Mouse (Mus musculus): ENCODE data around the gene Pnrc2. TPM values are rescaled to one million over a fixed set of nuclear protein-coding genes. Genes with fewer than 3 reads are reported as not detected.

Gene Pnrc2
- total and polyA plus RNA-seq, 3 experiments, result 48.0 to 76.3 (median 49.8) TPM

DNA sequence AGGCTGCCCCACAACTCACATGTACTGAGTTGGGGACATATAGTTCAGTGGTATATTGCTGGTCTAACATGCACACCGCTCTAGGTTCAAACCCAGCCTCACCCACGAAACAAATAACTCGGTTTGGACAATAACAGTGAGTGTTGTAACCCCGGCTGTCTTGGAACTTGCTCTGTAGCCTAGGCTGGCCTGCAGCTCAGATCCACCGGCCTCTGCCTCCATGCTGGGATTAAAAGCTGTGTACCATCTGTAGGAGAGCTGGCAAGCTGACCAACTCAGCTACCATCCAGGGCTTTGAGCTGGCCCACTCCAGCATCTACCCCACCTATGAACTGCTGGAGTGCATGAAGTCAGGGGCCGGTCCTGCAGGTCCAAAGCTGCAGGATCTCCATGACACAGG lies 6.4 kb upstream of the Pnrc2 start:
- H3K27ac ChIP-seq (ENCODE audit: control insufficient read depth, low read depth, low read length), result no peak overlapping the region
- no peak for DNase-seq (ENCODE audit: low read depth, low spot score)
- no peak overlapping the region for H3K4me3 ChIP-seq (ENCODE audit: control insufficient read depth in 1 of 2, insufficient read depth in 1 of 2, low read depth in 2 of 2, low read length in 2 of 2)
- H3K9ac ChIP-seq (ENCODE audit: control insufficient read depth, low read depth, low read length, poor library complexity, severe bottlenecking), result no peak overlapping the region
- H3K36me3 ChIP-seq (ENCODE audit: control insufficient read depth in 1 of 2, insufficient read depth in 2 of 2, low read length in 2 of 2), result peaks cover 0 to 8% of the 10 kb centered on the region in 2 experiments; a peak in 2 of 4 replicates
- no peaks in the 10 kb centered on the region for H3K9me3 ChIP-seq (replicated peaks; ENCODE audit: insufficient read depth, low read length)
- H3K27me3 ChIP-seq (ENCODE audit: control insufficient read depth in 1 of 2, insufficient read depth in 2 of 2, low read length in 2 of 2), result no peaks in the 10 kb centered on the region
- TF ChIP-seq TCF12 (IDR thresholded peaks at IDR 0.05; ENCODE audit: low read depth, low read length) (no peak), E2F4 (IDR thresholded peaks at IDR 0.05; ENCODE audit: borderline replicate concordance, low read depth, low read length) (no peak), GATA1 (IDR thresholded peaks at IDR 0.05; ENCODE audit: low read depth, low read length) (no peak), KAT2A (conservative IDR thresholded peaks at IDR 0.05; ENCODE audit: low read depth, low read length) (no peak)
- H3K4me1 ChIP-seq (ENCODE audit: control insufficient read depth in 1 of 2, insufficient read depth in 2 of 2, low read length in 2 of 2), result peaks cover 7 to 14% of the 10 kb centered on the region in 2 experiments
- H3K79me2 ChIP-seq (ENCODE audit: control insufficient read depth, insufficient read depth, low read length, poor library complexity), result no peaks in the 10 kb centered on the region; the same call in 1 of the 2 replicates

DNA sequence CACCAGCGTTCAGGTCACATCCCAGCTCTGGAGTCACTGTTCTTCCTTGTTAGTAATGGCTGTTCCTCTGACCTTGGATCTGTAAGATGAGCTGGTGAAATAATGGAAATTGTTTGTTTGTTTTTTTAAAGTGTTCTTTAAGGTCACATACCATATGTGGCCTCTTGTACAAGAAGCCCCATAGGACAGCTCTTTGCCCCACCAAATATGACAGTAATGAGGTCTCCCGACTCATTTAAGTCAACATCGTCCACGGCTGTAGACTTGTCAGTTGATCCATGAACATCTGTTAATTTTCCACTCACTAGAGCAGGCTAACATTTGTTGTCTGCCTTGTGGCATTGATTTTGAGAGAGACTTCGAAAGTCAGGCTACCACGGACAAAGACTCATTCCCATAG lies 5.4 kb upstream of the Pnrc2 start:
- H3K4me1 ChIP-seq (ENCODE audit: control insufficient read depth in 1 of 2, insufficient read depth in 2 of 2, low read length in 2 of 2), result peaks cover 16 to 24% of the 10 kb centered on the region in 2 experiments
- no peaks in the 10 kb centered on the region for H3K9me3 ChIP-seq (replicated peaks; ENCODE audit: insufficient read depth, low read length)
- H3K4me3 ChIP-seq (ENCODE audit: control insufficient read depth in 1 of 2, insufficient read depth in 1 of 2, low read depth in 2 of 2, low read length in 2 of 2), result no peak overlapping the region
- H3K9ac ChIP-seq (ENCODE audit: control insufficient read depth, low read depth, low read length, poor library complexity, severe bottlenecking), result no peak overlapping the region
- TF ChIP-seq SMC3 (IDR thresholded peaks at IDR 0.05; ENCODE audit: low read depth, low read length) (no peak), RCOR1 (IDR thresholded peaks at IDR 0.05; ENCODE audit: low read depth, low read length) (no peak), TCF12 (IDR thresholded peaks at IDR 0.05; ENCODE audit: low read depth, low read length) (no peak), UBTF (IDR thresholded peaks at IDR 0.05; ENCODE audit: borderline replicate concordance, insufficient read depth, low read depth, low read length) (no peak), BHLHE40 (IDR thresholded peaks at IDR 0.05; ENCODE audit: borderline replicate concordance, low read depth, low read length) (no peak), MXI1 (IDR thresholded peaks at IDR 0.05; ENCODE audit: low read depth, low read length) (no peak)
- H3K36me3 ChIP-seq (ENCODE audit: control insufficient read depth in 1 of 2, insufficient read depth in 2 of 2, low read length in 2 of 2), result peaks cover 0 to 18% of the 10 kb centered on the region in 2 experiments; a peak in 2 of 4 replicates
- no peaks in the 10 kb centered on the region for H3K27me3 ChIP-seq (ENCODE audit: control insufficient read depth in 1 of 2, insufficient read depth in 2 of 2, low read length in 2 of 2)
- no peak for DNase-seq (ENCODE audit: low read depth, low spot score)
- peaks cover 1% of the 10 kb centered on the region; the same call in 1 of the 2 replicates for H3K79me2 ChIP-seq (ENCODE audit: control insufficient read depth, insufficient read depth, low read length, poor library complexity)
- H3K27ac ChIP-seq (ENCODE audit: control insufficient read depth, low read depth, low read length), result no peak overlapping the region

DNA sequence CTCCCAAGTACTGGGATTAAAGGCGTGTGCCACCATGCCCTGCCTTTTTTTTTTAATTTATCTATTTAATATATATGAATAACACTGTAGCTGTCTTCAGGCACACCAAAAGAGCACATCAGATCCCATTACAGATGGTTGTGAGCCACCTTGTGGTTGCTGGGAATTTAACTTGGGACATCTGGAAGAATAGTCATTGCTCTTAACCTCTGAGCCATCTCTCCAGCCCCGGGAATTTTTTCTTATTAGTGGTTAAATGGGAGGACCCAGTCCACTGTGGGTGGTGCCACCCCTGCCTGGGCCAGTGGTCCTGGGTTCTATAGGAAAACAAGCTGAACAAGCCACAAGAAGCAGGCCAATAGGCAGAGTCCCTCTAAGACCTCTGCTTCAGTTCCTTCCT lies 4.1 kb upstream of the Pnrc2 start:
- H3K9me3 ChIP-seq (replicated peaks; ENCODE audit: insufficient read depth, low read length), result no peaks in the 10 kb centered on the region
- no peak overlapping the region for H3K4me3 ChIP-seq (ENCODE audit: control insufficient read depth in 1 of 2, insufficient read depth in 1 of 2, low read depth in 2 of 2, low read length in 2 of 2)
- no peak for DNase-seq (ENCODE audit: low read depth, low spot score)
- TF ChIP-seq ZNF384 (IDR thresholded peaks at IDR 0.05; ENCODE audit: low read depth, low read length) (0 out of 2 replicates have a peak, but pooled peaks have one; percentile 41), RAD21 (IDR thresholded peaks at IDR 0.05; ENCODE audit: low read depth, low read length) (peak; percentile 37), HCFC1 (IDR thresholded peaks at IDR 0.05; ENCODE audit: low read depth, low read length) (no peak), ZC3H11A (IDR thresholded peaks at IDR 0.05; ENCODE audit: low read depth, low read length) (0 out of 2 replicates have a peak, but pooled peaks have one; percentile 25), ZMIZ1 (IDR thresholded peaks at IDR 0.05; ENCODE audit: low read depth, low read length) (no peak), CTCF (IDR thresholded peaks at IDR 0.05 in 2 of 3, conservative IDR thresholded peaks at IDR 0.05 in 1 of 3; ENCODE audit: control insufficient read depth in 1 of 3, insufficient read depth in 1 of 3, low read depth in 2 of 3, low read length in 3 of 3, poor library complexity in 1 of 3, severe bottlenecking in 1 of 3) (peak in 1 of 3 experiments; percentile 43; a peak in 2 of 6 replicates), SMC3 (IDR thresholded peaks at IDR 0.05; ENCODE audit: low read depth, low read length) (peak; percentile 56), MYC (IDR thresholded peaks at IDR 0.05; ENCODE audit: low read depth, low read length) (no peak), USF2 (IDR thresholded peaks at IDR 0.05; ENCODE audit: borderline replicate concordance in 1 of 2, insufficient read depth in 1 of 2, low read depth in 1 of 2, low read length in 2 of 2) (no peak)
- H3K9ac ChIP-seq (ENCODE audit: control insufficient read depth, low read depth, low read length, poor library complexity, severe bottlenecking), result no peak overlapping the region
- H3K27ac ChIP-seq (ENCODE audit: control insufficient read depth, low read depth, low read length), result no peak overlapping the region
- no peaks in the 10 kb centered on the region for H3K27me3 ChIP-seq (ENCODE audit: control insufficient read depth in 1 of 2, insufficient read depth in 2 of 2, low read length in 2 of 2)
- peaks cover 12% of the 10 kb centered on the region for H3K79me2 ChIP-seq (ENCODE audit: control insufficient read depth, insufficient read depth, low read length, poor library complexity)
- peaks cover 16 to 25% of the 10 kb centered on the region in 2 experiments for H3K4me1 ChIP-seq (ENCODE audit: control insufficient read depth in 1 of 2, insufficient read depth in 2 of 2, low read length in 2 of 2)
- H3K36me3 ChIP-seq (ENCODE audit: control insufficient read depth in 1 of 2, insufficient read depth in 2 of 2, low read length in 2 of 2), result peaks cover under 1 to 18% of the 10 kb centered on the region in 2 experiments; a peak in 3 of 4 replicates

Measured in MEL (cell line).